Mouse (Mus musculus): Measurements from ENCODE around the gene Gpn1. TPM values are rescaled to one million over a fixed set of nuclear protein-coding genes. Genes with fewer than 3 reads are reported as not detected.

Gene Gpn1
- 22.2 and 30.4 TPM in 2 replicates for total RNA-seq (2023)

GRCm38 (mm10) chr5:31494513-31495297 is at the start of gene Gpn1:
Gene Gpn1, plus strand, starts transcription at chr5:31494741.

GRCm38 (mm10) chr5:31451878-31452561 is 42.5 kb upstream of the Gpn1 start, which contains the start of gene Zfp512:
Gene Zfp512, plus strand, starts transcription at chr5:31452431.

GRCm38 (mm10) chr5:31485440-31485839 is 9.1 kb upstream of the Gpn1 start, which contains the start of gene 4930548H24Rik:
Gene 4930548H24Rik, plus strand, starts transcription at chr5:31485740.

GRCm38 (mm10) chr5:31526354-31527116 is 32.0 kb downstream of the Gpn1 start, which contains the start of gene Slc4a1ap:
Gene Slc4a1ap, plus strand, starts transcription at chr5:31526995.

GRCm38 (mm10) chr5:31527707-31528106 is 33.2 kb downstream of the Gpn1 start, which contains the start of gene Supt7l:
Gene Supt7l, minus strand, starts transcription at chr5:31527807.

Other genes starting within 250 kb of the Gpn1 start
- gene Krtcap3, start 243.1 kb upstream of the Gpn1 start, total RNA-seq (2023): 7.4 and 9.2 TPM in 2 replicates
- 4.3 and 7.5 TPM in 2 replicates for gene Ift172, start 203.6 kb upstream of the Gpn1 start, total RNA-seq (2023)
- not detected in 2 replicates for gene Fndc4, start 198.7 kb upstream of the Gpn1 start, total RNA-seq (2023)
- gene Gckr, start 197.3 kb upstream of the Gpn1 start, total RNA-seq (2023): not detected in 2 replicates
- gene Zfp512, start 42.3 kb upstream of the Gpn1 start, total RNA-seq (2023): 13.6 and 15.4 TPM in 2 replicates
- gene 4930548H24Rik, start 9.0 kb upstream of the Gpn1 start, total RNA-seq (2023): 0.36 and 0.51 TPM in 2 replicates
- 26.7 and 40.1 TPM in 2 replicates for gene Slc4a1ap, start 32.3 kb downstream of the Gpn1 start, total RNA-seq (2023)
- 12.3 and 12.5 TPM in 2 replicates for gene Supt7l, start 33.1 kb downstream of the Gpn1 start, total RNA-seq (2023)
- gene Mrpl33, start 102.2 kb downstream of the Gpn1 start, total RNA-seq (2023): 356 and 390 TPM in 2 replicates
- gene Rbks, start 202.9 kb downstream of the Gpn1 start, total RNA-seq (2023): 10.9 and 12.7 TPM in 2 replicates
- gene Babam2, start 202.9 kb downstream of the Gpn1 start, total RNA-seq (2023): 58.3 and 61.6 TPM in 2 replicates

All from neutrophil, adult 65 days (primary cell).